Mouse (Mus musculus) heart, postnatal 25 days (tissue): ENCODE data around the gene Mlx. TPM values are rescaled to one million over a fixed set of nuclear protein-coding genes. Genes with fewer than 3 reads are reported as not detected.

Experiments
- DNase-seq: peaks from one replicate; pipeline ENCODE4 v3.0.0; 2022; ENCODE audit warnings: low spot score
- intact Hi-C: fragments of 180-260 bp; cut with DNase I; formaldehyde crosslinking; loops from one replicate; pipeline ENCODE4 v1.15.1; 2025
- microRNA-seq: library from miRNA; unstranded; fragments of <30 nt; microRNA quantifications from one replicate; pipeline ENCODE4 v1.2.0, GENCODE M21; 2022
- total RNA-seq, 2 experiments: library from RNA; stranded (reverse); gene quantifications; 2 replicates each; pipeline ENCODE4 v1.2.3; 2021

Mlx gene
- total RNA-seq, 2 experiments from 2014 or later: 19.1 to 21.4 TPM

DNA sequence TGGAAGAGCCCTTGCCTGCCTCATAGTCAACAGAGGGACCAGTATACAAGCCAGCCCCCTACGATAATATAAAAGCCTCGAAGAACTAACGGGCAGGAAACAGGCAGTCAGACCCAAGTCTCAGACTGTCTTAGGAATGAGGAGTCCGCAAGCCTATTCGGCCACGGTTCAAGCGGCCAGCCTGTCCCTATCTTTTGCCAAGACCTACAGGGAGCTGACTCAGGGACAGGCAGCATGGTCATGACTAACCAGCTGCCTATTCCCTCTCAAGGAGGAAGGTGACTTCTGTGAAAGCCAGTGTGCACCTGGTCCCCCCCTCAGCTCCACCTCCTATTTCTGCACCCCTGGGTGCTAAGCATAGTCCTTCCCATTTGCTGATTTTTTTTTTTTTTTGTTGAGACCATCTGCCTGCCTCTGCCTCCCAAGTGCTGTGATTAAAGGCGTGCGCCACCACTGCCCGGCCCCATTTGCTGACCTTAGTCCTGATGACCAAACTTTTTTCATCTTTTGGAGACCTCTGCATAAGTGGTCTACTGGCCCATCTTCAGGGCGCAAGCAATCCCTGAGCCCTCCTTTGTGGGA is 42.0 kb downstream of the Mlx start:
- intact Hi-C loops: no loop called here
- DNase-seq: no peak

GRCm38 (mm10) chr11:101130056-101130756 is 43.1 kb downstream of the Mlx start:
- DNase-seq: peak; percentile 46
- intact Hi-C loops: no loop called here

DNA sequence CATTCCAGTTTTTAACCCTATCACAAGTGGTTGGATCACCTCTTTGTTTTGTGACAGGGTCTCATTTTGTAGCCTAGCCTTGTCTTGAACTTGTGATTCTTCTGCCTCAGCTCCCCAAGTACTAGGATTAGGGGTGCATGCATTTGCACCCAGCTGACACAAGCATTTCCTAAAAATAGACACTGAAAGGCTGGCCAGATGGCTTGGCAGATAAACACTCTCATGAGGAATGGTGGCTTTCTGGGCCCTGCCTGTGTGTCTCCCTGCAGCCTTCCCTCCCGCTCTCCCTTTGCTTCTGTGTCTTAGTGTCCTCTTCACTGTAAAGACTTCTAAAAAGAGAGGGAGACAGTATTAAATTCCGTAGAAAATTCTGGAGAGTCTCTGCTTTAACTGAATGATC is 44.1 kb downstream of the Mlx start:
- intact Hi-C loops: no loop called here
- DNase-seq: no peak

GRCm38 (mm10) chr11:101131701-101132100 is 44.6 kb downstream of the Mlx start:
- intact Hi-C loops: no loop called here
- DNase-seq: no peak

DNA sequence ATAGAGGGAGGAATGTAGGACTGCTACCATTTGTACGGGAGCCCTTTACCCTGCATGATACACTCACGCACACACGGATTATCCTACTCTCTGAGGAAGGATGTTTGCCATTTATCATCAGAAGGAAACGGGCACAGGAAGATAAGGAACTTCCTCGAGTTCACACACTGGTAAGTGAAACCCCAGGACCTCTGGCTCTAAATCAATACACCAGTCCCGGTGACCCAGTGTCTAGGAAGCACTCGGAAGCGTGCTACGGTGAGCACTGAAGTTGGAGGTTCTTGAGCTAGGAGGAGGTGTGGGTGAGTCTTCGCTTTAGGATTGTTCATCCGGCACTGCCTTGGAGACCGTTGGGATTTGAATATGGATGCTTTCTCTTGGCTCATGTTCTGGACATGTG is 46.0 kb downstream of the Mlx start:
- DNase-seq: no peak
- intact Hi-C loops: no loop called here

- intact Hi-C loops: no loop called here
- DNase-seq: no peak
These were observed 47.3 kb downstream of the Mlx start for GRCm38 (mm10) chr11:101134217-101134865.

DNA sequence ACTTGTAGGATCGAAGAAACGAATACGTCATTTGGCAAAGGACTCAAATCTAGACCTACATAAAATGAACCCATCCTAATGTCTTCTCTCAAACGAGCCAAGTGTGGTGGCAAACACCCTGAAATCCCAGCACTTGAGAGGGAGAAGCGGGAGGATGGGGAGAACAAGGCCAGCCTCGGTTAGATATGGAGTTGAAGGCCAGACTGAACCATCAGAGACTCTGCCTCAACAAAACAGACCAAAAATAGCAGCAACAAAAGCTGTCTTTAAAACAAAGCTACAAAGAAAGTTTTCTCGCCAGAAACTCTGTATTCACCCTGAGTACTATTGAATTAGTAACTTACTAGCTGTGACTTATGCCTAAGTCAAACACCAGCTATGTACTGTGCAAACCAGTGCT is 49.9 kb downstream of the Mlx start:
- intact Hi-C loops: no loop called here
- no peak for DNase-seq

DNA sequence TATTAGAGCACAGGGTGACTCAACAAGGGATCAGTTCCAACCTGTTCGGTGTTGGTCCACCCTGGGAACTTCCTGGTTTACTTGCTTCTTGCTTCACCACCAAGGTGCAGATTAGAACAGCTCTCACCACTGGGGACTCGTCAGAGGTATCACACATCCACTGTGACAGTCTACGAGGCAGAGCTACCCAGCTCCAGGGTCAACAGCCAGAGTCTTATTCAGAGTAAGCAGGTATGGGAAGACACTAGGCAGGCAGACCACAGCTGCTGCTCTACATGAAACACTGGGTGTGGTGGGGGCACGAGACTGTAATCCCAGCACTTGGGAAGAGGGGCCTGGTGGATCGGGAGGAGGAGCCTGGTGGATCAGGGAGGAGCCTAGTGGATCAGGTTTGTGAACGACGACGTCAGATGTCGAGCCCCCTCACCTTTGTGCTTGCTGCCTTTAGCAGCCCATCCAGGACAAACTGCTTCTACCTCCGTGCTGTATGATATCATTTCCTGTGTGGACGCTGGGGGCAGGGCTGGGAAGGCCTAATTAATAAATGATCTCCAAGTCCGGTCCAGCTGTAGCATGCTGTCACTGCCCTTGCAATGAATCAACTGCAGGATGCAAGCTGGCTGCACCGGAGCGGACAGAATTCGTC is 51.6 kb downstream of the Mlx start:
- no peak for DNase-seq
- intact Hi-C loops: no loop called here

DNA sequence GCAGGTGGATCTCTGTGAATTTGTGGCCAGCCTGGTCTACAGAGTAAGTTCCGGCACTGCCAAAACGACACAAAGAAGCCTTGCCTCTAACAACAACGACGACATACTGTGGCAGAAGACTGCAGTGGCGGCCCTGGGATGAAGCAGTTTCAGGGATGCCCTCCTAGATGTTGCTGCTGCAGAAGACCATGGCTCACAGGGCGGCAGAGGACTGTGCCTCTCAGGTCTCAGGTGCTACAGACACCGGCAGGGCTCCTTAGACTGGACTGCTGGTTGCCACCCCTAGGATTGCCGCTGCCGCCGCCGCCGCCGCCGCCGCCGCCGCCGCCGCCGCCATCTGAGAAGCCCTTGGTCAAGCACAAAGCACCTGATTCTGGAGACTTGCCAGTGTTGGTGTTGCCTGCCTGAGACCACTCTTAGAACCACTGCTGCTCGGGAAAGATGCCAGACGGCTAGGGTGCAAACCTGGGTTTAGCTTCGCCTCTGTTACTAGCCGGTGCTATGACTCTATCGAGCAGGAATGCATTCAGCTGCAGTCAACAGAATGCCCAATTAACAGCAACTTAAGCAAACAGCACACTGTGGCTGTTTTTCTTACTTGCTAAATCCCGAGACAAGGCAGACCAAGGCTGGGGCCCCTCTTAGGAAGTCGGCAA is 53.2 kb downstream of the Mlx start:
- DNase-seq: no peak
- intact Hi-C loops: no loop called here

DNA sequence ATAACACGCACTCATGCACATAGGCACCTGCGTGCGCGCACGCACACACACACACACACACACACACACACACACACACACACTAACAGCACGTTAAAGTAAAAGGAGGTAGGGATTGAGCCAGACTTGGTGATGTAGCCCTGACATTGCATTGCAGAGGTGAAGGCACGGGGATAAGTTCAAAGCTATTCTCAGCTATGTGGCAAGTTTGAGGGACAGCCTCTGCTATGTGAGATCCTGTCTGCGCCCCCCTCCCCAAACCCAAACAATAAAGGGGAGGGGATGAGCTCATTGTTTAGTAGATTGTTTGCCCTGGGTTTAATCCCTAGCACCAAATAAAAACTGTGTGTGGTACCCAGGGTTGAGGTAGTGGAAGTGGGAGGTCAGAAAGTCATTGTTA is 54.0 kb downstream of the Mlx start:
- DNase-seq: no peak
- intact Hi-C loops: no loop called here

Small RNA genes lying within 50 kb of the gene (microRNA-seq; reads per million reads assigned to microRNA genes)
- gene Gm27626: not detected

Other genes with a start within 250 kb of the Mlx start
- gene Stat5b, start 236.6 kb upstream of the Mlx start, total RNA-seq: 10 to 100 TPM; 67.6 to 68.9 TPM
- 10 to 100 TPM; 24.3 to 30.1 TPM for gene Stat5a, start 227.9 kb upstream of the Mlx start, total RNA-seq
- gene Stat3, start 147.7 kb upstream of the Mlx start, total RNA-seq: 100 to 1,000 TPM in 1 of 2 experiments, 10 to 100 TPM in 1; 91.3 to 119 TPM
- 100 to 1,000 TPM; 275 to 277 TPM for gene Cavin1, start 116.4 kb upstream of the Mlx start, total RNA-seq
- 10 to 100 TPM; 84.7 to 87.3 TPM for gene Atp6v0a1, start 77.8 kb upstream of the Mlx start, total RNA-seq
- gene Naglu, start 17.3 kb upstream of the Mlx start, total RNA-seq: 1 to 10 TPM; 8.0 to 8.7 TPM
- under 1 TPM; 0.55 to 0.64 TPM for gene Hsd17b1, start 8.9 kb upstream of the Mlx start, total RNA-seq
- 10 to 100 TPM; 15.8 to 17.1 TPM for gene Coasy, start 4.7 kb upstream of the Mlx start, total RNA-seq
- 1 to 10 TPM; 3.1 TPM for gene Psmc3ip, start 8.2 kb downstream of the Mlx start, total RNA-seq
- 10 to 100 TPM; 34.0 to 35.5 TPM for gene Retreg3, start 32.6 kb downstream of the Mlx start, total RNA-seq
- 10 to 100 TPM; 24.4 to 27.3 TPM for gene Tubg1, start 32.7 kb downstream of the Mlx start, total RNA-seq
- gene Tubg2, start 68.6 kb downstream of the Mlx start, total RNA-seq: 1 to 10 TPM; 2.5 to 3.9 TPM
- 1 to 10 TPM; 1.7 to 2.4 TPM for gene Cntnap1, start 83.2 kb downstream of the Mlx start, total RNA-seq
- gene Plekhh3, start 84.1 kb downstream of the Mlx start, total RNA-seq: 10 to 100 TPM; 24.5 to 28.5 TPM
- under 1 TPM in 1 of 2 experiments, not detected in 1; 0.14 TPM for gene Ccr10, start 88.2 kb downstream of the Mlx start, total RNA-seq
- gene Ezh1, start 139.2 kb downstream of the Mlx start, total RNA-seq: 10 to 100 TPM; 26.0 to 30.4 TPM
- 100 to 1,000 TPM in 1 of 2 experiments, 10 to 100 TPM in 1; 80.9 to 123 TPM for gene Ramp2, start 158.8 kb downstream of the Mlx start, total RNA-seq
- 10 to 100 TPM; 78.2 to 85.0 TPM for gene Vps25, start 166.4 kb downstream of the Mlx start, total RNA-seq
- 10 to 100 TPM in 1 of 2 experiments, 1 to 10 TPM in 1; 9.6 to 14.6 TPM for gene Wnk4, start 173.3 kb downstream of the Mlx start, total RNA-seq
- under 1 TPM; 0.10 to 0.28 TPM for gene Cntd1, start 191.7 kb downstream of the Mlx start, total RNA-seq
- gene Coa3, start 191.8 kb downstream of the Mlx start, total RNA-seq: 10 to 100 TPM; 89.0 to 96.9 TPM
- gene Becn1, start 215.0 kb downstream of the Mlx start, total RNA-seq: 100 to 1,000 TPM in 1 of 2 experiments, 10 to 100 TPM in 1; 92.8 to 102 TPM
- 10 to 100 TPM; 80.6 to 88.8 TPM for gene Psme3, start 228.9 kb downstream of the Mlx start, total RNA-seq
- gene Aoc2, start 237.8 kb downstream of the Mlx start, total RNA-seq: 1 to 10 TPM; 1.8 to 2.2 TPM
- gene Aoc3, start 243.3 kb downstream of the Mlx start, total RNA-seq: 10 to 100 TPM; 13.9 to 18.5 TPM